Mouse (Mus musculus): ENCODE data around the gene Lrfn1.

DNA sequence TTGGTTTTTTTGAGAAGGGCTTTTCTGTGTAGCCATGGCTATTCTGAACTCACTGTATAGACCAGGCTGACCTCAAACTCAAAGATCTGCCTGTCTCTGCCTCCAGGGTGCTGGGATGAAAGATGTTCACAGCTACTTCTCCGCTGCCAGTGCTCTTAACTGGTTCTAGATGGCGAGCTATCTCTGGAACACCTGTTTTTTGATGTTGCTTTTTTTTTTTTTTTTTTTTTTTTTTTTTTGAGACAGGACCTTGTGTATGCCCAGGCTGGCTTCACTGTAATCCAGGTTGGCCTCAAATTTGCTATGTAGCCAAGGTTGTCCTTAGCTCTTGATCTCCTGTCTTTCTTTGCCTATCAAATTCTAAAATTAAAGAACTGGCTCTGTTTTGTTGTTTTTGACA is 13.0 kb upstream of the Lrfn1 start:
- TF ChIP-seq POLR2A (IDR thresholded peaks at IDR 0.05; ENCODE audit: low read depth, low read length) = no peak
- no peak for TF ChIP-seq CTCF (IDR thresholded peaks at IDR 0.05; ENCODE audit: extremely low read depth, insufficient read depth, insufficient read length, insufficient replicate concordance)
